Mouse (Mus musculus) neural tube, embryonic 10.5 days (tissue): Measurements from ENCODE around the gene Ctrb1.

Experiments
- DNase-seq: peaks from one replicate; pipeline ENCODE4 v3.0.0-alpha.2; 2017; ENCODE audit warnings: low spot score; ENCODE audit errors: extremely low spot score

Ctrb1 gene

GRCm38 (mm10) chr8:111690960-111691445, at the start of gene Ctrb1:
Gene Ctrb1, minus strand, starts transcription at chr8:111691010.
- no peak for DNase-seq

- no peak for DNase-seq
Observed at GRCm38 (mm10) chr8:111740301-111740711, 49.5 kb upstream of the Ctrb1 start.

- no peak for DNase-seq
Observed at GRCm38 (mm10) chr8:111739604-111740003, 48.8 kb upstream of the Ctrb1 start.

GRCm38 (mm10) chr8:111738867-111739266, 48.1 kb upstream of the Ctrb1 start:
- DNase-seq, result no peak

- DNase-seq, result no peak
Observed at GRCm38 (mm10) chr8:111736321-111736720, 45.5 kb upstream of the Ctrb1 start.

GRCm38 (mm10) chr8:111735791-111736190, 45.0 kb upstream of the Ctrb1 start:
- no peak for DNase-seq

- no peak for DNase-seq
Observed at GRCm38 (mm10) chr8:111735335-111735761, 44.5 kb upstream of the Ctrb1 start.

- no peak for DNase-seq
Observed at GRCm38 (mm10) chr8:111734244-111734960, 43.6 kb upstream of the Ctrb1 start.

GRCm38 (mm10) chr8:111733581-111734243, 42.9 kb upstream of the Ctrb1 start:
- DNase-seq, result peak; percentile 53

- DNase-seq, result no peak
Observed at GRCm38 (mm10) chr8:111732406-111733085, 41.7 kb upstream of the Ctrb1 start.

GRCm38 (mm10) chr8:111732004-111732403, 41.2 kb upstream of the Ctrb1 start:
- peak; percentile 97 for DNase-seq

GRCm38 (mm10) chr8:111731231-111731977, 40.6 kb upstream of the Ctrb1 start:
- DNase-seq, result no peak

GRCm38 (mm10) chr8:111729233-111730170, 38.7 kb upstream of the Ctrb1 start:
- DNase-seq, result no peak

GRCm38 (mm10) chr8:111728481-111728880, 37.7 kb upstream of the Ctrb1 start:
- no peak for DNase-seq

GRCm38 (mm10) chr8:111727553-111727952, 36.7 kb upstream of the Ctrb1 start:
- DNase-seq, result no peak

GRCm38 (mm10) chr8:111726102-111726900, 35.5 kb upstream of the Ctrb1 start:
- DNase-seq, result no peak

GRCm38 (mm10) chr8:111725341-111725740, 34.5 kb upstream of the Ctrb1 start:
- DNase-seq, result no peak

GRCm38 (mm10) chr8:111720115-111720544, 29.3 kb upstream of the Ctrb1 start:
- no peak for DNase-seq

- no peak for DNase-seq
Observed at GRCm38 (mm10) chr8:111718937-111719336, 28.1 kb upstream of the Ctrb1 start.
